Mouse (Mus musculus): ENCODE measurements around the gene Fbxo48.

Fbxo48 gene

DNA sequence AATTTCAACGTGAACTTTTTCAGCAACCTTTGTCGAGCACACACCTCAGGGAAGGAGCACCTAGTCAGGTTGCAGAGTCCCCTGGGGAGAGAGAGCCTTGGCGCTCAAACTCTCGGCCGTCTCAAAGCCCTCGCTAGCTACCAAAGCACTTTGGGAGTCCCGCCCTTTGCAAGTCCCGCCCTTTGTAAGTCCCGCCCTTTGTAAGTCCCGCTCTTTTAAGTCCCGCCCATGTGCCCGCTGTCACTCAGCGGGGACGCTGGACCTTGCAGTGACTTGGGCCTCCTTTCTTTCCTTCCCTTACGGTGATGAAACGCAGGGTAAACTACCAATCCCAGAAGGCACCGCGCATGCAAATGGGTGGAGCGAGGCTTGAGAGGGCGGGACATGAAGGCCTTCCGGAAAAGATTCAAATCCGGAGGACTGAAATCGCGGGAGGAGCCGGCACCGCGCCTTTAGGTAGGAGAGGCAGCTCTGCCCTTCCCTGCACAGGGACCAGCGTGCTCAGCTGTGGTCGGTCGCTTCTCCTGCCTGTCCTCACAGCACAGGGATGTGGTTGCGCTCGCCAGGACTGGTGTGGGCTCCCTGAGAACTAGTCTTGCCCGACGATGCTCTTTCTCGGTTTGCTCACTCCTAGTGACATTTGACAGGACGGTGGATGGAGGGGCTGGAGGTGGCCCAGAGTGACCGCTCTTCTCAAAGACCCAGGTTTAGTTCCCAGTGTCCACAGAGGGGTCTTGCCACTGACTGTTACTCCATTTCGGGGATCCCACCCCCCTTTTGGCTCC, at the start of gene Fbxo48:
Gene Fbxo48 (plus strand): TSS at position 400 of the 785 bp plus-strand sequence.
- peak; percentile 93 to 94 for DNase-seq (ENCODE audit: low read depth in 1 of 2, low spot score in 2 of 2)

DNA sequence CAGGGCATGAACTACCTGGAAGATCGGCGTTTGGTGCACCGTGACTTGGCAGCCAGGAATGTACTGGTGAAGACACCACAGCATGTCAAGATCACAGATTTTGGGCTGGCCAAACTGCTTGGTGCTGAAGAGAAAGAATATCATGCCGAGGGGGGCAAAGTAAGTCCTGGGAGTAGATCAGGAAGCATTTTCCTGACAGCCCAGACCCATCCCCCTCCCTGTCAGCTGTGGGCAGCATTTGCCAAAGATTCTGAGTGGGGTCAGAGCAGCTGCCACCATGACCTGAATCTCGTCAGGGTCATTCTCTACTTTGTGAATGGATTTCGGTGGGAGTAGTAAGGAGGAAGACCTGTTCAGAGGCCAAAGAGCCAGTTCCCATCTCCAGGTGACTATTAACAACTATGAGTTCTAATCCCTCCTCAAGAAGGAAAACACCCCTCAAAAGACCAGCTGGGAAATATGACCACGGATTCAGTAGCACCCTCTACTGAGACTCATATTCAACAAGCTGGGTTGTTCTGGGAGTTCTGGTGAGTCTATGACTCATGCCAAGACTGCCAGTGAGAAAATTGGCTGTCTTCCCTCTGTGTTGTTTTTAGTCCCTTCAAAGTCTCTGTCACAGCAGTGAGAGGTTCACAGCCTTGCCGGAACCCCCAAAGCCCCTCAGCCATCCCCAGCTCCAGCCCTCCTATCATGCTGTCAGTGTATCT, 46.7 kb upstream of the Fbxo48 start:
- no peak for DNase-seq (ENCODE audit: low read depth in 1 of 2, low spot score in 2 of 2)

DNA sequence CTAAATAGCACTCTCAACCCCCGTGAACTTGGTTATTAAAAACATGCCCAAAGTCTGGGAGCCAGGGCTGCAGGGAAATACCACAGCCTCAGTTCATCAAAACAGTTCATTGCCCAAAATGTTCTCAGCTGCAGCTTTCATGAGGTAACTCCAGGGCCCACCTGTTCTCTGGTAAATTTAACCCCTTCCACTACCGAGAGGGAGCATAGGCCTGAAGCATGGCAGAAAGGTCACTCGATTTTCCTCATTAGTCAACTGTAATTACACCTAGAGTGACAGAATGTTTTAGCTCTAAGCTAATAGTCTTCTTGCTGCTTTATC, 46.2 kb upstream of the Fbxo48 start:
- DNase-seq (ENCODE audit: low read depth in 1 of 2, low spot score in 2 of 2): no peak

DNA sequence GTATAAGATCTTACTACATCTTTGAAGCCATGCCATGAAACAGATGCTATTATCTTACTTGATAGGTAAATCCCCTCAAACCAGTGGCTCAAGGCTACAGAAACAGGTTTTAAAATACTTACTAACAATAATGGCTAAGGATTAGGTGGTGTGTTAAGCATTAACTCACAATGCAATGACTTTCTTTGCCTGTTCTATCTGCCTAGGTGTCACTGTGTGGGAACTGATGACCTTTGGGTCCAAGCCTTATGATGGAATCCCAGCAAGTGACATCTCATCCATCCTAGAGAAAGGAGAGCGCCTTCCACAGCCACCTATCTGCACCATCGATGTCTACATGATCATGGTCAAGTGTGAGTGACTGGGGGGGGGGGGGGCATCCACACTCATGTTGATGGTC, 44.6 kb upstream of the Fbxo48 start:
- DNase-seq (ENCODE audit: low read depth in 1 of 2, low spot score in 2 of 2): no peak

DNA sequence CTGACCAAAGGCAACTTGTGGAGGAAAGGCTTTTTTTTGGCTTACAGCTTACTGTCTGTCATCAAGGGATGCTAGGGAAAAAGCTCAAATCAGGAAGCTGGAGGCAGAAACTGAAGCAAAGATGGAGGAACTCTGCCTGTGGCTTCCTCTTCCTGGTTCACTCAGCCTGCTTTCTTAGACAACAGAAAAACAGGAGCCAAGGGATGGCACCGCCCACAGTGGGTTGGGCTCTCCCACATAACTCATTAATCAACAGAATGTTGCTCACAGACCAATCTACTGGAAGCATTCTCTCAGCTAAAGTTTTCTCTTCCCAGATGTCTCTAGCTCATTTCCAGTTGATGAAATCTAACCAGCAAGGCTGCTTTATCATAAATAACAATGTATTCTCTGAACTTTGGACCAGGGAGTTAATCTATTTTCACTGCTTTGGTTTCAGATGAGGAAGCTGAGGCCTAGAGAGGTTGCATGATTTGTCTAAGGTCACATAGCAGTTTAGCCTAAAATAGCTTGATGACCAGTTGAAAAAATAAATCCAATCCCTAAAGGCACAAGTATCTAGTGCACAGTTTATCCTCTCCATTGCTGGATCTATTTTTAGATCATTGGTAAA, 43.6 kb upstream of the Fbxo48 start:
- no peak for DNase-seq (ENCODE audit: low read depth in 1 of 2, low spot score in 2 of 2)

DNA sequence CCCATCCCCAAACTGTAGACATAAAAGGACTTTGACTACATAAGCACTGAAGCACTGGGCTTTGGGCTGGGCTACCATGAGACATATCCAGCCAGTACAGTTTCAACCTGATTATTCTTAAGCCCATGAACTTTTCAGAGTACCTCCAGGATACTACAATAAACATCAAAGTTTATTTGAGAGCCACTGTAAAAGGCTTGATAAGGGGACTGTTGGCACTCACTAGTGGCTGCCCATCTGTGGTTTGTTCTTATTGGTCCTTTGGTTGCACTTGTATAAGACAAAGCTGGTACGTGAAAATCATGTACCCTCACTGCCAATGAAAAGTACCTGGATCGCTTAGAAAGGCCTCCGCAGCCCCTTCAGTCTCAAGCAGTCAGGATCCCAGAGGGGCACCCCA, 36.4 kb upstream of the Fbxo48 start:
- DNase-seq (ENCODE audit: low read depth in 1 of 2, low spot score in 2 of 2): no peak

DNA sequence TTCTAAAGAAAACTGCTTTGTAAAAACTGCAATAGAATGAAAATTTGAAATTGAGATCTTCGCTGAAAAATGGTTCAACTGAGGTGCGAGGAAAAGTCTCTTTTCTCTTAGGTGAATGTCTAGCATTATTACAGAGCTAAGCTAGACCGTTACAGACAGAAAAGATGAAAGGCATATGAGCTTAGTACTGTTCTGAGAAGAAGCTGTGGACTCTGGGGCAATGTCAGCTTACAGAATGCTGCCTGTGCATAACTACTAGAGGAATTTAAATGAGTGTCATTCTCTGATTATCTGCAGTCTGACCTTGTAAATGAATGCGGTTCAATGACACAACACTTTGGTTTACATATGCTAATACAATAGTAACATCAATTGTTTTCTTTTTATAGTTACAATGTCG, 35.3 kb upstream of the Fbxo48 start:
- DNase-seq (ENCODE audit: low read depth in 1 of 2, low spot score in 2 of 2): no peak

DNA sequence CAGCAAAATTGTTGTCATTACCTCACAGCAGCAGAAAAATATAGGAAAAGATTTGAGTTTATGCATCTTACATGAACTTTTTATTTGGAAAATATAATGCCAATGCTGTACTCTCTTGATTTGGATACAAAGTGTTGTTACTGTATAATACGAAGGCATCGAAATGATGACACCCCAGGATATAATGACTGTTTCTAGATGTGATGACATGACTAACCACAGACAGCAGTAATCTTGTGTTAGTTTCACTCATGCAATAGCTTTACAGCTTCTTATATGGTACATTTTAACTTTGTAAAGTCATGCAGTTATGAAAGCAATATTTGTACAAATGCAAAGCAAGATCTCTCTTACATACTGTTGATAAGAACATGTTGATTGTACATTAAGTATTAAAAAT, 33.7 kb upstream of the Fbxo48 start:
- DNase-seq (ENCODE audit: low read depth in 1 of 2, low spot score in 2 of 2): no peak

DNA sequence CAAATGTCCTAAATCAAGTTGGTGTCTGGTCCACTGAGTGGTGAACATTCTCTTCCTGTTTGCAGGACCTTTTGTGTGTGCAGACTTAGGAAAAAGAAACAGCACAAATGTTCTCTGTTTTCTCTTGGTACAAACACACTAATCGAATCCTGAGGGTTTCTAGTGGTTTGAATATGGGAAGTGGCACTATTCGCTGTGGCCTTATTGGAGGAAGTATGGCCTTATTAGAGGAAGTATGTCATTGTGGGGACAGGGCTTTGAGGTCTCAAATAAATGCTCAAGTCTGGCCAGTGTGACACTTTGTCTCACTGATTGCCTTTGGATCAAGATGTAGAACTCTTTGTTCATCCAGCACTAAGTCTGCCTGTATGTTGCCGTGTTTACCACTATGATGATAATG, 19.0 kb upstream of the Fbxo48 start:
- peak in 1 of 2 experiments; percentile 5 for DNase-seq (ENCODE audit: low read depth in 1 of 2, low spot score in 2 of 2)

DNA sequence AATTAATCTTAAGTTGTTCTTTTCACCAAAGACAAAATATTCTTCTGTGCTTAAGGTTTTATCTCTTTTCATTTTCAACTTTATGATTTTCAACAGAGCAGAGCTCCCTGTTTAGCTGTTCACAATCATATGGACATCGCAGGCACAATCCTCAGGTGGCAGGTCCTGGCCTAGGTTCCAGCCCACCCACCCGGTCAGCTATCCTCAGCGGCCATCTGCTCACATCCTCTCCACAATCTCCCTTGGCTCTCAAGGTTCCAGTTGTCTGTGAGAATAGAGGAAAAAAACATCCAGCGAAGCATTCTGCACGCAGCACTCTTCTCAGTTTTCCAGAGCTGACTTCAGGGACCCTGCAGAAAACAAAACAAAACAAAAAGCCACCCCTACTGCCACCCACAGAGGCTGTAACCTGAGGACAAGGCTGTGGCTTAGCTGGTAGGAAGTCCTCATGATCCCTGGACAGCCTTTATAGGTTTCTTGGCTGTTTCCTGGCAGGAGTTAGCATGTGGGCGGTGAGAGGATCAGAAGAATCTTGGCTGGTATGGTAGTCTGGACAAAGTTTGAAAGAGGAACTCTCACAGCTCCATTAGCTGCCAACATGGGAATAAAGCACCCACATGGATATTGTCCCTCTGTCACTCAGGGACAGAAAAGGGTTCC, 15.5 kb upstream of the Fbxo48 start:
- DNase-seq (ENCODE audit: low read depth in 1 of 2, low spot score in 2 of 2): no peak

DNA sequence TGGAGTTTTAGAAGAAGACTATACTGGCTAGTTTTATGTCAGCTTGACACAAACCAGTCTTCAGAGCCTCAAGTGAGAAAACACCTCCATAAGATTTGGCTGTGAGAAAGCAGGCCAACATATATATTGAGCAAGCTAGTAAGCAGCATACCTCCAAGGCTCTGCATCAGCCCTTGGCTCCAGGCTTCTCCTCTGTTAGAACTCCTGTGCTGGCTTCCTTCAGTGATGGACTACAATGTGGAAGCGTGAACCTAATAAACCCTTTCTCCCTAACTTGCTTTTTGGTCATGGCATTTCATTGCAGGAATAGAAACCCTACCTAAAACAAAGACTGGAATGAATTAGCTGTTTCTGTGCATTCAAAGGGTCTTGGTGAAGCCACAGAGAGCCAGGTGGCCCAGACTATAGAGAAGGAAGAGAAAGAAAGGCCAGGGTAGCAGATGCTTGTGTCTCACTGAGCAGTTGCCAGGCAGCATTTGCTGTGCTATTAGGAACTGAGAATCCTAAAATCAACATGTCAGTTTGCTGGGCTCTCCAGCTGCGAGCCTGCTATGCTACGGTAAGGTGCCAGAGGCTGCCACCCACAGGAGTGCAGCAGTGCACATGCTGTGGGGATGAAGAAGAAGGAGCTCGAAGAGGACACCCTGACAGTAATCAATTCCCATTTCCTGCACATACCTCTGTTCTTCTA, 9.9 kb upstream of the Fbxo48 start:
- no peak for DNase-seq (ENCODE audit: low read depth in 1 of 2, low spot score in 2 of 2)

DNA sequence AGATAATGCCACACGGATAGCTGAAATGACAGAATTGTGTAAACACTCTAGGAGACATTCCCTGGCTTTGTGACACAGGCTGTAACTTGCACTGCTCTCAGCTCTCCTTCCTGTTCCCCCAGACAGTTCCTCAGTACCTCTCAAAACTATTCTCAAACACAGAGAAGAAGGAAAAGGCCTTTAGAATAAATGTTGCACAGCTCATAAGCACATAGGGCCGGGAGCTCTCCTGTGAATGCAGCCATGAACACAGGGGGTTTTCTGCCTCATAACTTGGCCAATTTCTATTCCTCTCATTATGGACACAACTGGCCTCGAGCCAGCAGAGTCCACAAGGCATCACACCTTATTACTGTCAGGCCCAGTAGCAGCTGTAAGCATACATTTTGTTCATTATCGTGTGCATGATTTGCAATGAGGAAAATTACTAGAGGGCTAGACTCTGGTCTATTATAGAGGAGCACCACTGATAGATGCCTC, 9.2 kb upstream of the Fbxo48 start:
- DNase-seq (ENCODE audit: low read depth in 1 of 2, low spot score in 2 of 2): no peak

DNA sequence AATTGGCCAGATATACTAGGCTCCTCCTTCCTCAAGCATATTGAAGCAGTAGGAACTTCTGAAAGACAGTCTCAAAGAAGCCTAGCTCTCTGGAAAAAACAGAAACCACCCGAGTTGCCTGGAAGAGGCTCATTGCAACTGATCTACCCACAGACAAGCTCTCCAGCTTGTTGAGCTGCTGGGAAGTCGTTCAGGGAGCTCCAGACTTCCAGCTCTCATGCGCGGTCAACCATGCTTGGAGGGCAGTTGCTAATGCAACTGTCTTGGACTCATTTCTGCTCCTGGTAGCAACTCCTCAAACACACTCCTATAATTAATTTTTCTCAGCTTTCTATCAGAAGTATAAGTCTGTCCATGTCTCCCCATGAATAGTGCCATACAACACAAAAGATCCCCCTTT, 8.2 kb upstream of the Fbxo48 start:
- DNase-seq (ENCODE audit: low read depth in 1 of 2, low spot score in 2 of 2): no peak

DNA sequence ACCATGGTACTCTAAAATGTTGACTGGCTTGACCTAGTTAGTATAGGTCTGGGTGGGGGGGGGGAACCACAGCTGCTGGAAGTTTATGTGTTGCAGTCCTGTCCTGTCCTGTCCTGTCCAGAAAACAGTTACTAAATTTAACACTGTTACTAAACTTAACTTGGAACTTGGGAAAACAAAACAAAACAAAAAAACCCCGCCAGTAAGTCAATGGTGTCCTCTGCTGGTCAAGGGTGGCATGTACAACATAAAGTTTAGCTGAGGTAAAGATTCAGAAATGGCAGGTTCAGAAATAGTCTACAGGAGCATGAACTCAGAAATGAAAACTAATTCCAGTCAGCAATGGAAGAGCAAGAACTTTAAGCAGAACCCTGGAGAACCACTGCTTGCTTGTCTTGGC, 2.4 kb upstream of the Fbxo48 start:
- no peak for DNase-seq (ENCODE audit: low read depth in 1 of 2, low spot score in 2 of 2)

DNA sequence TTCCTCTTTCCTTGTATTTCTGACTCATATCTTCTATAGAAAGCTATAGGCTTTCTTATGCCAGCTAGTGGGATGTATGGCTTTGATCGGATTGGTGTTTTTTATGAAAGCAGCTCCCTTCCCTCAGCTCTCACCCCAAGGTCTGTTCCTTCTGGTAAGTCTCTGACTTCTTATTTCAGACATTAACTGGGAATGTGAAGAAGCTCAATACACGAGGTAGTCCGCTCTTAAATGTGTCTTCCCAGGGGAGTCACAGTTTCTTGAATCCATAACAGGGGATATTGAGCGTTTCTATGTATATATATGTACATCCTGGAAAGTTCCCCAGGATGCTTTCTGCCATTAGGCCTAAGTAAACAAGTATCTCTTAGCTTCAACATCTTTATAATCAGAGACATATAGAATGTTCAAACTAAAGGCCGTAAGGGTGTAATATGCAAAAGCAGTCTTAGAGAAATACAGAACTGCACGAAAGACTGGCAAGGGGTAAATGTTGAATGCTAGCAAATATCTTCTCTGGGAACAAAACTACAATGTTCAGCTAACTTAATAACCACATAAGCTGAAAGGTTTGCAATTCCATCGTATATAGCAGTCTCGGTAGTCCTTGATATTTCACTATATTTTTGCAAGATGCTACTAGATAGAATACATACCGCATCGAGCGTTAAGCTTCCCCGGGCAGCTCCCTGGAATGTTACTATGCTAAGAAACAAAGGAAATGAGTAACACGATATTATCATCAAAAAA, 774 bp upstream of the Fbxo48 start:
- DNase-seq (ENCODE audit: low read depth in 1 of 2, low spot score in 2 of 2): no peak

DNA sequence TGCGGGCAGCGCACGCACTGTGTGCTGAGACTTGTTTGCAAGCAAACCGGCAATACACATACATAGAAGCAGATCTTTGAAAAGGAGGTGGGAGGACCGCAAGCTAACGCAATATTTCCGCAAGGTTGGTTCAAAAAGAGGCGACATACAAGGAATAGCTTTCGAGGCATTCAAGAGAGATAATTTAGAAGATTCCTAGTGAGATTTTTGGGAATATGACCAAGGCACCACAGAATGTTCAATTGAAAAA, 511 bp downstream of the Fbxo48 start:
- no peak for DNase-seq (ENCODE audit: low read depth in 1 of 2, low spot score in 2 of 2)

DNA sequence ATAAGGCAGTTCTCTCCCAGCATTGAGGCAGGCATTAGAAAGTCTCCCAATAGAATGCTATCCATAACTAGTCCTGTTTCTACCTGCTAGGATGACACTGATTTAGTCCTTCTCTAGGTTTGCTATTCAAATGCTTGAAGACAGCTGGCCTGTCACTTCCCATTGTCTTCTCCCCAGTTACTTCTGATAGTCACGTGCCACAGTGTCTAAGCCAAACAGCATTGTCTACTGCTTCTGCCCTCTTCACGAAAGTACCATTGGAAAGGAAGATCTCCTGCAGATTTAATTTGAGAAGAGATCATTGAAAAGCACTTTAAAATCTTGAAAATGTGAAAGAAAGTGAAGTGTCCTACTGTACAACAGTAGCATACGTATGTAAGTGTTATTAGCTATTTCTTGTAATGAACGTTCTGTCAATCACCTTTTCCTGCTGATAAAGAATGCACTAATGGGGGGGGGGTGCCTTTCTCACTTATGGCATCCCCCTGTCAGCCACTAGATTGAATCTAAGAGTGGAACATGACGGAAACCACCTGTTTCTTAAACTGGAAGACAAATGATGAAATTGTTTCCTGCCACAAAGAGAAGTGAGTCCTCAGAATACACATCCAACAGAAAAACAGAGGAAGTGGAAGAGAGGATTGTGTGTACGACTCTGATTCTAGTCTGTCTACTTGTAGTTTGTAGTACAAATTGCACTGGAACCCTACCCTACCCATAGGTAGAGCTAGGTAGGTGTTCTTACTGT, 5.1 kb downstream of the Fbxo48 start:
- DNase-seq (ENCODE audit: low read depth in 1 of 2, low spot score in 2 of 2): peak in 1 of 2 experiments; percentile 11

DNA sequence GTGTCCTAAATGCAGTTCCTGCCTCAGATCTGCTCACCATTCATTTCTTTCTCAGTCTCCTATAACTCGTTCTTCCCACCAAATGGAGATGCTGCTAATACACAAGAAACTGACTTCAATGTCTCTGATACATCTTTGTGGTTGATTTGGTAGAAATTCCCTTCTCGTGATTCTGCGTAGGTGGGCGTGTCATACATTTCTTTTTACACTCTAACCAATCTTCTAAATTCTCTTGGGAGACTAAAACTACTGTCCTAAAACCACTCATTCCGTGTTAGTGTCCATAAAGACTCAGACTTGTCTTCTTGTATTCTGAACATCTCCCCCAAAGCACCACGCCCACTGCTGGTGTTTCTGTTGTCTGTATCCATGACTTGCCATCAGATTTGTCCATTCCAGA, 5.9 kb downstream of the Fbxo48 start:
- no peak for DNase-seq (ENCODE audit: low read depth in 1 of 2, low spot score in 2 of 2)

DNA sequence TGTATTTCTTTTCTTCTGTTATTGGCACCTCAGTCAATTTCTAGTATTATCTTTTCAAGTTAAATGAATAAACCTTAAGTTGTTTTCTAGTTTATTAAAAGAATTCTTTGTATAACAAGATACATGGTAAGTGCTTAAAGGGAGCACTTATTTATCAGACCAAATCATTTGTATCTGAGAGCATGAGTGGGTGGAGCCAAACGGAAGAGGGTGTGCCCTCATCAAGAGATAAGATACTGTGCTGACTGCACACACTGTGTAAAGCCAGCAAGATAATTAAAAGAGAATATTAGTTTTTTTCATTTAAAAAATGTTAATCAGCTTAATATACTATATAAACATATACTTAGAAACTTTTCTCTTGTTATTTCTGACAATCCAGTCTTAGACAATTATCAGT, 7.3 kb downstream of the Fbxo48 start:
- DNase-seq (ENCODE audit: low read depth in 1 of 2, low spot score in 2 of 2): no peak

DNA sequence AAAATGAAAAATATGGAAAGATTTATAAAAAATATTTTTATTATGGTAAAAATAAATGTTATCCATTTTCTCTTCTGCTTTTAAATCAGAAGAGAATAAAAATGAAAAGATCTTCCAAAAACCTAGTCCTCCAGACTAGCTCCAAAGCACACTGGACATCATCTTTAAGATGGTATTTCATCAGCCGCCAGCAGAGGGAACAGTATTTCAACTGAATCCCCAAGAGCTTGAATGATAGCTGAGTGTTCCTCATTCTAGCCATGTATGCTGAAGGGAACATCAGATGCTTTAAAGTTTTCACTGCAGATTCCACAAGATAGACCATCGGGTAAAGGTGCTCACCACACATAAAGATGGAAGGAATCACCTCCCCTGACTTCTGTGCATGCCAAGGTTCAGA, 16.6 kb downstream of the Fbxo48 start:
- DNase-seq (ENCODE audit: low read depth in 1 of 2, low spot score in 2 of 2): no peak

All from monocyte, adult 2 months (primary cell).